Mouse (Mus musculus) limb, embryonic 11.5 days (tissue): ENCODE results near the gene Cfap73. TPM values are rescaled to one million over a fixed set of nuclear protein-coding genes. Genes with fewer than 3 reads are reported as not detected.
A peak's percentile ranks its signal among the peaks of the same experiment; 100 is the strongest.

ENCODE experiments used
- ATAC-seq: fragments of 200-750 bp; cut with Nextera tagmentation; 2 replicates; pipeline ENCODE4 v1.8.0; 2017; ENCODE audit warnings: low read depth; ENCODE audit not compliant: insufficient number of reproducible peaks, low FRiP score, low TSS enrichment
- DNase-seq: peaks from one replicate; pipeline ENCODE4 v3.0.0-alpha.2; 2015; ENCODE audit warnings: low spot score
- H3K27ac ChIP-seq: fragments of 300-500 bp; sonication (generic); replicated peaks from 2 replicates; pipeline ENCODE4 v1.5.1; 2014; ENCODE audit warnings: low read depth, mild to moderate bottlenecking, low read length
- H3K27me3 ChIP-seq: fragments of 300-500 bp; sonication (generic); 2 replicates; pipeline ENCODE4 v1.6.1; 2014; ENCODE audit warnings: mild to moderate bottlenecking, low read length, mixed read lengths; ENCODE audit not compliant: control insufficient read depth, insufficient read depth
- H3K36me3 ChIP-seq: fragments of 300-500 bp; sonication (generic); 2 replicates; pipeline ENCODE4 v1.6.1; 2014; ENCODE audit warnings: mild to moderate bottlenecking, low read length, moderate library complexity, mixed read lengths; ENCODE audit not compliant: control insufficient read depth, insufficient read depth
- H3K4me1 ChIP-seq: fragments of 300-500 bp; sonication (generic); 2 replicates; pipeline ENCODE4 v1.6.1; 2014; ENCODE audit warnings: low read length, mixed read lengths; ENCODE audit not compliant: control insufficient read depth, insufficient read depth
- H3K4me2 ChIP-seq: fragments of 300-500 bp; sonication (generic); 2 replicates; pipeline ENCODE4 v1.6.1; 2014; ENCODE audit warnings: low read depth, mild to moderate bottlenecking, moderate library complexity; ENCODE audit not compliant: severe bottlenecking
- H3K4me3 ChIP-seq: fragments of 300-500 bp; sonication (generic); 2 replicates; pipeline ENCODE4 v1.5.1; 2014; ENCODE audit warnings: low read depth, low read length
- H3K9ac ChIP-seq: fragments of 300-500 bp; sonication (generic); 2 replicates; pipeline ENCODE4 v1.6.1; 2014; ENCODE audit warnings: mild to moderate bottlenecking, low read length
- H3K9me3 ChIP-seq: fragments of 300-500 bp; sonication (generic); 2 replicates; pipeline ENCODE4 v1.6.1; 2016; ENCODE audit warnings: low read length; ENCODE audit not compliant: control insufficient read depth
- WGBS: fragments of 180-500 bp; shearing (Covaris S2); extraction: QIAGEN DNeasy Blood & Tissue Kit; methylation state at CpG from one replicate; pipeline ENCODE4 v1.1.7; 2014; 5-methylcytosine and 5-hydroxymethylcytosine counted together
- polyA plus RNA-seq: library from polyadenylated mRNA; unstranded; fragments of >200 nt; fragmentation: Nextera tagmentation; extraction: Ambion mirVana; gene quantifications from 2 replicates; pipeline ENCODE4 v1.2.1, GENCODE M21; 2014

The Cfap73 gene
- polyA plus RNA-seq, 1 experiment from 2014 or later: not detected

DNA sequence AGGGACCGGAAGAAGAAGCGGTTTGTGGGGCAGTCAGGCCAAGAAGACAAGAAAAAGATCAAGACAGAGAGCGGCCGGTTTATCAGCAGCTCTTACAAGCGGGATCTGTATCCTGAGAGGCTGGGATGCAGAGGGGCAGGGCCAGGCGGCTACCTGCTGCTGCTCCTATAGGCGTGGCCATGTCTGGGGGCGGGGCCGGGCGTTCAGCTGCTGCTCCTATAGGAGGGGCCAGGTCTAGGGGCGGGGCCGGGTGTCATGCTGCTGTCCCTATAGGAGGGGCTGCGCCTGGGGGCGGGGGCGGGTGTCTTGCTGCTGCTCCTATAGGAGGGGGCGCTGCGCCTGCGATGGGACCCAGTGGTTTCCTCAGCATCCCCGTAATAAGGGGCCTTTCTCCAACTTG, 7.6 kb downstream of the Cfap73 start:
- Histone ChIP-seq H3K27ac (no peak overlapping the region), H3K4me2 (no peak overlapping the region), H3K4me3 (no peak overlapping the region), H3K9ac (no peak overlapping the region), H3K9me3 (no peaks in the 10 kb centered on the region), H3K36me3 (peaks cover 27% of the 10 kb centered on the region), H3K27me3 (no peaks in the 10 kb centered on the region; the same call in 1 of the 2 replicates), H3K4me1 (peaks cover 5% of the 10 kb centered on the region; the same call in 1 of the 2 replicates)
- WGBS: 22% methylated on average over 16 of the region's 19 CpGs
- ATAC-seq (peak; percentile 63; the same call in 1 of the 2 replicates), DNase-seq (peak; percentile 73)

- Histone ChIP-seq H3K4me2 (no peak overlapping the region), H3K9ac (no peak overlapping the region), H3K36me3 (peaks cover 37% of the 10 kb centered on the region), H3K9me3 (no peaks in the 10 kb centered on the region), H3K4me1 (peaks cover 5% of the 10 kb centered on the region; the same call in 1 of the 2 replicates), H3K4me3 (no peak overlapping the region), H3K27me3 (no peaks in the 10 kb centered on the region), H3K27ac (no peak overlapping the region)
- ATAC-seq: no peak
- DNase-seq: no peak
- WGBS: 90% methylated on average over 10 of the region's 10 CpGs
These were observed 9.6 kb downstream of the Cfap73 start for GRCm38 (mm10) chr5:120624427-120624826.

DNA sequence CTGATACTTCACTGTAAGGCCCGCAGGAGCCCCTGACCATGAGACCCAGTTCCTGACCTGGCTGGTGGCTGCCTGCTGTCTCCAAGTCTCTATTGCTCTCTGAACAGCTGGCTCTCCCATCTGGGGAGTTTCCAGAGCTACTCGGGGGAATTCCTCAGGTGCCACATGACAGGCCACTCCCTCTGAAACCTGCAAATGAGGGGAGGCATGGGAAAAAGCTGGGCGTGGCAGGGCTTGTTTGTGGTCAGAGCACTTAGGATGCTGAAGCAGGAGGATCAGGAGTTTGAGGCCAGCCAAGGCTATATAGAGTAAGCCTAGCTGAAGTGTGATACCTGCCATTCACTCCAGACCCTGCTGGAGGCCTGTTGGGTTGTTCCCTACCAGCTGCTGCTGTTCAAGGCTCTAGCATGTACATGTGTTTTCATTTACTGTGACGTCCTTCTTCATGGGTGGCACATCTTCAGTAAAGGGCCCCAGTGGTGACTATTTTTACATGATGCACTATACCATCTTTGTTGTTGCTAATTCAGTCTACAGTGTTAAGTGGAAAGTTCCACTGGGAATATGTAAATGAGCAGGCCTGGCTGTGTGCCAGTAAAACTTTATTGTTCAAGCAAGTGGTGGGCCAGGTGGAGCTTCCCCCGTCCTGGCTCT, 11.7 kb downstream of the Cfap73 start:
- H3K9me3 ChIP-seq: no peaks in the 10 kb centered on the region
- no peak for ATAC-seq
- H3K4me1 ChIP-seq: peaks cover 5% of the 10 kb centered on the region; the same call in 1 of the 2 replicates
- H3K36me3 ChIP-seq: peaks cover 44% of the 10 kb centered on the region
- 67% methylated on average over 5 of the region's 5 CpGs for WGBS
- no peaks in the 10 kb centered on the region for H3K27me3 ChIP-seq
- no peak overlapping the region for H3K4me2 ChIP-seq
- H3K4me3 ChIP-seq: no peak overlapping the region
- H3K9ac ChIP-seq: no peak overlapping the region
- H3K27ac ChIP-seq: no peak overlapping the region
- DNase-seq: no peak

DNA sequence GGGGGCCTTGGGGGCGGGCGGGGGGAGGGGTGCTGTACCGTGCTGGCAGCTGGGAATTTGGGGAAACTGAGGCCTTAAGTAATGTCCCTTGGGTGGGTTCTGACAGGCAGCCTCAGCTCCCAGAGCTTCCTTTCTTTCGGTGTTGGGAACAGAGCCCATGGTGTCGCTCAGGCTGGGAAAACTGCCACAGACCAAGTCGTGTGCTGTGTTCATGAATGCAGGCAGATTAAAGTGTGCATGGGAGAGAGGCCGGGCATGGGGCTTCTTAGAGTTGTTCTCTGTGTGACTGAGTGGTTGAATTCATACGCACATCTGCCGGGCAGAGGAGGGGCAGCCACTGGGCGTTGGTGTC, 12.2 kb downstream of the Cfap73 start:
- Histone ChIP-seq H3K9me3 (no peaks in the 10 kb centered on the region), H3K4me1 (peaks cover 5% of the 10 kb centered on the region; the same call in 1 of the 2 replicates), H3K4me2 (no peak overlapping the region), H3K36me3 (peaks cover 45% of the 10 kb centered on the region), H3K27me3 (no peaks in the 10 kb centered on the region), H3K27ac (no peak overlapping the region), H3K9ac (no peak overlapping the region), H3K4me3 (no peak overlapping the region)
- 93% methylated on average over 10 of the region's 10 CpGs for WGBS
- DNase-seq (no peak), ATAC-seq (no peak)

GRCm38 (mm10) chr5:120621078-120621765, 12.8 kb downstream of the Cfap73 start:
- peaks cover 43% of the 10 kb centered on the region for H3K36me3 ChIP-seq
- no peak overlapping the region for H3K9ac ChIP-seq
- no peaks in the 10 kb centered on the region for H3K27me3 ChIP-seq
- H3K4me1 ChIP-seq: peaks cover 5% of the 10 kb centered on the region; the same call in 1 of the 2 replicates
- no peak overlapping the region for H3K4me3 ChIP-seq
- H3K4me2 ChIP-seq: no peak overlapping the region
- WGBS: 94% methylated on average over 23 of the region's 23 CpGs
- H3K9me3 ChIP-seq: no peaks in the 10 kb centered on the region
- DNase-seq: no peak
- no peak overlapping the region for H3K27ac ChIP-seq
- ATAC-seq: no peak

- DNase-seq: peak; percentile 87
- Histone ChIP-seq H3K4me3 (no peak overlapping the region), H3K9me3 (no peaks in the 10 kb centered on the region), H3K27ac (no peak overlapping the region), H3K4me1 (peaks cover 5% of the 10 kb centered on the region; the same call in 1 of the 2 replicates), H3K36me3 (peaks cover 42% of the 10 kb centered on the region), H3K9ac (no peak overlapping the region), H3K27me3 (no peaks in the 10 kb centered on the region), H3K4me2 (no peak overlapping the region)
- WGBS: 71% methylated on average over 18 of the region's 18 CpGs
- no peak for ATAC-seq
These were observed 13.5 kb downstream of the Cfap73 start for GRCm38 (mm10) chr5:120620375-120621077.

DNA sequence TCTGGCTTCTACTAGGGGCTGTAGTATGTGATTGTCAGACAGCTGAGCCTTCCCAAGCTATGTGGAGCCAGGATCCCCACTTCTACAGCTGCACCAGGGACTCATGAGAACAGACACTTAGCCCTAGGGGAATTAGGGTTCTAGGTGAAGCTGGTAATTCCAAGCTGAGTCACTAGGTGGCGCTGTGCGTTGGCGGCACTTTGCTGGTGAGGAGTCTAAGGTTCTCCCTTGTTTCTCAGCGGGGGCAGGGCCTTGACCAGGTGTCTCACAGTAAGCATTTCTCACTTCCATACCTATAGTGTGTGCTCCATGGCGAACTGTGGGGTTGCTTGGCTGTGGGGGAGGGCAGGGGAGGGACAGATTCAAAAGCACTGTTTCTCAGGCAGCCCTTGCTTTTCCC, 14.8 kb downstream of the Cfap73 start:
- H3K4me3 ChIP-seq: no peak overlapping the region
- peak; percentile 80 for DNase-seq

DNA sequence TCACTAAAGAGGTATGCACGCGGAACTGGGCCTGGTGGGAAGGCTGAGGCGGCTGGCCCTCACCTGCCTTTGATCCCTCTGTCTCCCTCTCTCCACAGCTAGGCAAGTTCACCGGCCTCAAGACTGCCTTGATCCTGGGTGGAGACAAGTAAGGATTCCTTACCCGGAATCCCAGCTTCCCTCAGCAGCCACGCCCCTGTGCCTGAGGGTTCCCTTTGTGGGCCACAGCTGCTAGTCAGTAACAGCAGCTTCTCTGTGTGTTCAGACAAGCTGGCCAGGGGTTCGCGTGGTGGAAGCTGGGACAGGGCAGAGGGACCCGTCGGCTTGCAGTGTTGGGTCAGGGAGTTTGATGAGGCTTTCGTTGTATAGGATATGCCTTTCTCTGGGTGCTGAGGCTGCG, 15.3 kb downstream of the Cfap73 start:
- 87% methylated on average over 12 of the region's 12 CpGs for WGBS
- Histone ChIP-seq H3K36me3 (peaks cover 35% of the 10 kb centered on the region), H3K27ac (no peak overlapping the region), H3K27me3 (no peaks in the 10 kb centered on the region), H3K4me3 (no peak overlapping the region), H3K9me3 (no peaks in the 10 kb centered on the region), H3K4me2 (no peak overlapping the region), H3K9ac (no peak overlapping the region), H3K4me1 (peaks cover 8% of the 10 kb centered on the region; the same call in 1 of the 2 replicates)
- ATAC-seq (no peak), DNase-seq (no peak)

More for the DNA sequence above, 14.8 kb downstream of the Cfap73 start:
- Histone ChIP-seq H3K4me1 (peaks cover 5% of the 10 kb centered on the region; the same call in 1 of the 2 replicates), H3K36me3 (peaks cover 35% of the 10 kb centered on the region), H3K27me3 (no peaks in the 10 kb centered on the region), H3K27ac (no peak overlapping the region), H3K9me3 (no peaks in the 10 kb centered on the region), H3K4me2 (no peak overlapping the region), H3K9ac (no peak overlapping the region)
- 14% methylated on average over 5 of the region's 5 CpGs for WGBS
- no peak for ATAC-seq
